Mouse (Mus musculus): Measurements from ENCODE around the gene Mfsd11. TPM values are rescaled to one million over a fixed set of nuclear protein-coding genes. Genes with fewer than 3 reads are reported as not detected.
"Not testable (repeated sequence)": the region's sequence is repeated elsewhere in the genome, so short reads cannot be mapped to it uniquely, and the experiment has no call there.

The Mfsd11 gene
- polyA plus RNA-seq, 1 experiment: 33.0 TPM

DNA sequence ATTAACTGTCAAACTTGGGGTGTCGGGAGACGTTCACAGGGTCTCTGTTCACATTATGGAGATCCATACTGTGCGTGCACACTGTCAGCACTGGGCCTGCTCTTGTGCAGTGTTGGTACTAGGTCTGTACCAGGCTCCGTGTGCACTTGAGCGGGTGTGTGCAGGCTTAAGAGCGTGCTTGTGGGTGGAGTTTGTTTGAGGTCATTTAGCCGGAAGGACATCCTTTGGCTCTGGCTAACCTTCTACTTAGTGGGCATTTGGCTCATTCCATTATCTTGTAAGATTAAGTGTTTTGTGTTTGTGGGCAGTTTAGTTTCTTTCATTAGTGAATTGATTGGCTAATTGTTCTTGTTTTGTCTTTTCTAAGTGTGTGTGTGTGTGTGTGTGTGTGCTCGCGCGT is 30.2 kb downstream of the Mfsd11 start:
- Histone ChIP-seq H3K4me3 (replicated peaks; ENCODE audit: insufficient read depth, low read depth, low read length) (no peak overlapping the region), H3K27me3 (ENCODE audit: control insufficient read depth, insufficient read depth, low read length) (no peaks in the 10 kb centered on the region), H3K27ac (ENCODE audit: insufficient read depth, low read length) (no peak overlapping the region), H3K4me1 (ENCODE audit: control insufficient read depth, insufficient read depth, low read length) (peaks cover 3% of the 10 kb centered on the region; the same call in 1 of the 2 replicates)
- TF ChIP-seq POLR2A (IDR thresholded peaks at IDR 0.05; ENCODE audit: borderline replicate concordance, insufficient read depth, low read length) (no peak), CTCF (IDR thresholded peaks at IDR 0.05; ENCODE audit: borderline replicate concordance, insufficient read depth, low read depth, low read length) (no peak)
- DNase-seq: no peak
- WGBS: 91% methylated on average over 10 of the region's 10 CpGs

DNA sequence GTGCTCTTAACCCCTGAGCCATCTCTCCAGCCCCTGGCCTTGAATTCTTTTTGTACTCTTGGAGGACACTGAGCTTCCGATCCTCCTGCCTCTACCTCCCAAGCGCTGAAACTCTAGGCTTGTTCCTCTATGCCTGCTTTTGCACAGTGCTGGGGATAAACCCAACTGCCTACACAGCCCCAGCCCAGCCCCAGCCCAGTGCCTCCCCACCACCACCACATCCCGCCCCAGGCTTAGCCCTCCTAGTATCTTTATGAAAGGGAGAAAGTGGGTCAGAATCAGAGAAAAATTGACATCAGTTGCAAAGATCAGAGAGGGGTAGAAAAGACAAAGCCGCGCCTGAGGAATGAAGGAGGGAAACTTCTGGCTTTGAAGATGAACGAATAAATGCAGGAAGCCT is 31.8 kb downstream of the Mfsd11 start:
- WGBS: 91% methylated on average over 6 of the region's 6 CpGs
- Histone ChIP-seq H3K27me3 (ENCODE audit: control insufficient read depth, insufficient read depth, low read length) (no peaks in the 10 kb centered on the region), H3K4me1 (ENCODE audit: control insufficient read depth, insufficient read depth, low read length) (no peaks in the 10 kb centered on the region), H3K27ac (ENCODE audit: insufficient read depth, low read length) (no peak overlapping the region), H3K4me3 (replicated peaks; ENCODE audit: insufficient read depth, low read depth, low read length) (no peak overlapping the region)
- no peak for DNase-seq
- TF ChIP-seq CTCF (IDR thresholded peaks at IDR 0.05; ENCODE audit: borderline replicate concordance, insufficient read depth, low read depth, low read length) (no peak), POLR2A (IDR thresholded peaks at IDR 0.05; ENCODE audit: borderline replicate concordance, insufficient read depth, low read length) (no peak)

DNA sequence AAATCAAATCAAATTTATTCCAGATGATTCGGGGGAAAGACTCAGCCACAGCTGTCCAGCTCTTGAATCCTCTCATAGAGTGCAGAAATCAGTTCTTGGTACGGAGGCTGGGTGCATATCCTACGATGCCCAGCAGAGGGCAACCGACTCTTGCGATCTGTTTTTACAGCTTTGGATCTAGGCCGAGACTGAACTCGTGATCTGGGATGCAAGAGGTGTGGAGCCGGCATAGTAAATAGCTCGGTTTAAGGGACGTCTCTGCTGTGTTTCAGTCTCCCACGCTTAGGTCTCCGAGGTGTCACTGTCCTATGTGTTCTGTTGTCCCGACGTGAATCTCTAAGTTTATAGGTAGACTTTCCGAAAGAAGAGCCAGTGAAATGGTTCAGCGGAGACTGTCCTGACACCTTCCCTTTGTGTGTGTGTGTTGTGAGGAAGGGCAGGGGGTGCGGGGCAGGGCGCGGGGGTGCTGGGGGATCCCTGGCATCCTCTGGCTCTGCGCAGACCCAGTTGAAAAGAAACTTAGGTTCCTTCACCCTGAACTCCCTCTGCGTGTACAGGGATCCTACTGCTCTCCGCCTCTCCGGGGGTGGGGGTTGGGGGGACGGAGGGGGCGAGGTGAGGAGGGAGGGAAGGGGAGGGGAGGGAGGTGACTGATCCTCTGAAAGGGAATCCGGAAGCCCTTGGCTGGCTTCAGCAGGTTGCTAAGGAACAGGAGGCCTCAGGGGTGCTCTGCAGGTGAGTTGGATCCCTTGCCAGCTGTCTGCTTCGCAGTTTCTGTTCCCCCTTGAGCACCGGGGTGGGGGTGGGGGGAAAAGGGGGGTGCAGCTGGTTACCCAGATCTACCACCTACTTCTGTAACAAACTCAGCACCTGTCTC is 33.3 kb downstream of the Mfsd11 start:
- DNase-seq: peak; percentile 77 to 78
- no peak overlapping the region for H3K27ac ChIP-seq (ENCODE audit: insufficient read depth, low read length)
- peak; percentile 85 for TF ChIP-seq CTCF (IDR thresholded peaks at IDR 0.05; ENCODE audit: borderline replicate concordance, insufficient read depth, low read depth, low read length)
- TF ChIP-seq POLR2A (IDR thresholded peaks at IDR 0.05; ENCODE audit: borderline replicate concordance, insufficient read depth, low read length): no peak
- H3K4me3 ChIP-seq (replicated peaks; ENCODE audit: insufficient read depth, low read depth, low read length): peak overlapping the region; percentile 73
- H3K27me3 ChIP-seq (ENCODE audit: control insufficient read depth, insufficient read depth, low read length): no peaks in the 10 kb centered on the region
- WGBS: 5% methylated on average over 28 of the region's 28 CpGs
- no peaks in the 10 kb centered on the region for H3K4me1 ChIP-seq (ENCODE audit: control insufficient read depth, insufficient read depth, low read length)

DNA sequence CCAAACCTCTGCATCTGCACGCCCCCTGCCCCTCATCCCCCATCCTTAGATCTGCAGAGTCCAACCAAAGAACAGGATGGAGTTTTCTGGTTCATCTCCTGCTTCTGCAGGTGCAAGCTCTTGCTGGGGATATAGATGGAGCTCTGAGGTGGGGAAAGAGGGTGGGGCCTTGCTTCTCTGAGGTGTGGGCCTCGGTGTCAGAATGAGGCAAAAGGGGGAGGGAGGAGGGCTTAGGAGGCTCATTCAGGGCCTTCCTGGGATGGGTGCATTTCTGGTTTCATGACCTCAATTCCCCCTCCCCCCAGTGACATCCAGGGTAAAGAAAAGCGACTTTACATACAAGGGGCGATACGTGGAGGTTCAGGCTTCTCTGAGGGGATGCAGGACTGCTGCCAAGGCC is 34.9 kb downstream of the Mfsd11 start:
- WGBS: 76% methylated on average over 5 of the region's 5 CpGs

DNA sequence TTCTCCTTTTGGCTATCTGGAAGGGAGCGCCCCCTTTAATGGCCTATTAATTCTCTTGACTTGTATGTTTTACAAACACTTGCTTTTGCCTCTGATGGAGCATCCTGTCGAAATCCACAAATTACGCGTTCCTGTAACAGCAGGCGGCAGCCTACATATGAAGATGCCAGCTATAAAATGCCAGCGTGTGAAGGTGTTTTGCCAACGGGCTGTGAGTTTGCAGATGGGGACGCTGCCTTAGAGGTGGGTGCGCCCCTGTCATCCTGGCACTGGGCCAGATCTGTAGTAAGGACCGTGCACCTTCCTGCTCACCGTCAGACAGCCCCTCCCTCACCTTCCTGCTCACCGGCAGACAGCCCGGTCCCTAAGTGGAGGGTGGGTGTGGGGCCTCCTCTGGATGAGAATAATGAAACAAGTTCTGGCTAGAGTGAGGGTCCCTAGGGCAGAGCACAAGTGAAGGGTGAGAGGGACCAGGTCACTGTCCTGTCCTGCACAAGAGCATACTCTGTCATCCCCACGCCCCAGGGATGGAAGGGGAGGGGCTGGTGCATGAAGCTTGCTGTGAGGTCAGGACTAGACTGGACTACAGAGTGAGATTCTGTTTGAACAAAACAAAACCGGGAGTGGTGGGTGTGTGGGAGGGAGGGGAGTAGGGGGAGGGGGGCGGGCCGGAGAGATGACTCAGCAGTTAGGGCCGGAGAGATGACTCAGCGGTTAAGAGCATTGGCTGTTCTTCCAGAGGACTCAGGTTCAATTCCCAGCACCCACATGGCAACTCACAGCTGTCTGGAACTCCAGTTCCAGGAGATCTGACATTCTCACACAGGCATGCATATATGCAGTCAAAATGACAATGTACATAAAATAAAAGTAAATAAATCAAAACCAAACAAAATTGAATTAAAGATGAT is 41.5 kb downstream of the Mfsd11 start:
- TF ChIP-seq CTCF (IDR thresholded peaks at IDR 0.05; ENCODE audit: borderline replicate concordance, insufficient read depth, low read depth, low read length) (no peak), POLR2A (IDR thresholded peaks at IDR 0.05; ENCODE audit: borderline replicate concordance, insufficient read depth, low read length) (no peak)
- Histone ChIP-seq H3K4me1 (ENCODE audit: control insufficient read depth, insufficient read depth, low read length) (no peaks in the 10 kb centered on the region; the same call in 1 of the 2 replicates), H3K4me3 (replicated peaks; ENCODE audit: insufficient read depth, low read depth, low read length) (no peak overlapping the region), H3K27me3 (ENCODE audit: control insufficient read depth, insufficient read depth, low read length) (no peaks in the 10 kb centered on the region), H3K27ac (ENCODE audit: insufficient read depth, low read length) (no peak overlapping the region)
- 52% methylated on average over 19 of the region's 19 CpGs for WGBS
- DNase-seq: no peak

More for the DNA sequence above, 34.9 kb downstream of the Mfsd11 start:
- no peaks in the 10 kb centered on the region for H3K27me3 ChIP-seq (ENCODE audit: control insufficient read depth, insufficient read depth, low read length)
- no peak overlapping the region for H3K27ac ChIP-seq (ENCODE audit: insufficient read depth, low read length)
- H3K4me1 ChIP-seq (ENCODE audit: control insufficient read depth, insufficient read depth, low read length): no peaks in the 10 kb centered on the region; the same call in 1 of the 2 replicates
- TF ChIP-seq POLR2A (IDR thresholded peaks at IDR 0.05; ENCODE audit: borderline replicate concordance, insufficient read depth, low read length) (no peak), CTCF (IDR thresholded peaks at IDR 0.05; ENCODE audit: borderline replicate concordance, insufficient read depth, low read depth, low read length) (no peak)
- H3K4me3 ChIP-seq (replicated peaks; ENCODE audit: insufficient read depth, low read depth, low read length): no peak overlapping the region
- DNase-seq: no peak

DNA sequence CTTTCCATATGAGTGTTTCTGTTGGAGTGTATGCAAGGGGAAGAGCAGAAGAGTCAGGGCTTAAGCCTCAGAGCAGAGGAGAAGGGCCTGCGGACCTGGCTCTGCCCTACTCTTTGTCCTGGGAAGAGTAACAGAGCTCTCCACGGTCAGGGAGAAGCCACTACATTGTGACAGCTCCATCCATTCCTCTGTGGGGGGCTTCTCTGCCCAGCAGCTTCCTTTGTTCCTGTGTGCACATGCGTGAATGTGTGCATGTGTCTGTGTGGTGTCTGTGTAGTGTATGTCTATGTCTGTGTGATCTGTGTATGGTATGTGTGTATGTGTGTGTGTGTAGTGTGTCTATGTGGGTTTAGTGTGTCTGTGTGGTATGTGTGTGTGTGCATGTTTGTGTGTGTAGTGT is 43.2 kb downstream of the Mfsd11 start:
- Histone ChIP-seq H3K27ac (ENCODE audit: insufficient read depth, low read length) (no peak overlapping the region), H3K27me3 (ENCODE audit: control insufficient read depth, insufficient read depth, low read length) (no peaks in the 10 kb centered on the region), H3K4me3 (replicated peaks; ENCODE audit: insufficient read depth, low read depth, low read length) (no peak overlapping the region), H3K4me1 (ENCODE audit: control insufficient read depth, insufficient read depth, low read length) (no peaks in the 10 kb centered on the region; the same call in 1 of the 2 replicates)
- 49% methylated on average over 3 of the region's 3 CpGs for WGBS
- DNase-seq: no peak
- TF ChIP-seq POLR2A (IDR thresholded peaks at IDR 0.05; ENCODE audit: borderline replicate concordance, insufficient read depth, low read length) (no peak), CTCF (IDR thresholded peaks at IDR 0.05; ENCODE audit: borderline replicate concordance, insufficient read depth, low read depth, low read length) (no peak)

DNA sequence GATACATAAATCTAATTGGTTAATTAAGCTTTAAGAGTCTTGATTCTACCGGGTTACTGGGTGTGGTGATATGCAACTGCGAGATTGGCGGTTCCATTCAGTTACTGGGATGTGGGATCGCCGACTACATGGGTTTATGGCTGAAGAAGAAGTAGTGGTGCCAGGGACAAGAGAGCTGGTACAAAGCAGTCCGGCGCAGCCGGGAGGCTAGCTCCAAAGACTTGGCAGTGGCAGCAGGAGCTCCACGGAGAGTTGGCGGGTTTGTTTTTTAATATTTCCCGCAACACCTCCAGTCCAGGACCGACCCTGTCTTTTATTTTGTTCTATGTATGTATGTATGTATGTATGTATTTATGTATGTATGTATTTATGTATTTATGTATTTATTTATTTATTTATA is 47.0 kb downstream of the Mfsd11 start:
- no peak for DNase-seq
- H3K4me3 ChIP-seq (replicated peaks; ENCODE audit: insufficient read depth, low read depth, low read length): no peak overlapping the region
- WGBS: 47% methylated on average over 12 of the region's 12 CpGs
- no peak overlapping the region for H3K27ac ChIP-seq (ENCODE audit: insufficient read depth, low read length)
- no peaks in the 10 kb centered on the region for H3K27me3 ChIP-seq (ENCODE audit: control insufficient read depth, insufficient read depth, low read length)
- H3K4me1 ChIP-seq (ENCODE audit: control insufficient read depth, insufficient read depth, low read length): no peaks in the 10 kb centered on the region
- TF ChIP-seq CTCF (IDR thresholded peaks at IDR 0.05; ENCODE audit: borderline replicate concordance, insufficient read depth, low read depth, low read length) (no peak), POLR2A (IDR thresholded peaks at IDR 0.05; ENCODE audit: borderline replicate concordance, insufficient read depth, low read length) (no peak)

DNA sequence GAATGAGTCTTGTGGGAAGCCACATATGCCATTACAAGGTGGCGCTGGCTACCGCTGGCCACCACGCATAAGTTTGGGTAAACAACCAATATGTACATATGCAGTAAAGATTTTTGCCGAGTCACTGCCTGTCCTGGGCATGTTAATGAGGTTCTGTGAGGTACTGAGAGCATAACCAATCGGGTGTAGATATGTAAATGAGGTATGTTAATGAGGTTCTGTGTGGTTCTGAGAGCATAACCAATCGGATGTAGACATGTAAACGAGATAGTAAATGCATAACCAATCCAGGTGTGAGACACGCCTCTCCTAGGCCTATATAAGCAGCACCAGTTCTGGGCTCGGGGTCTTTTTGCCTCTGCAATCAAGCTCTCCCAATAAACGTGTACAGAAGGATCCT is 50.3 kb downstream of the Mfsd11 start:
- not testable (repeated sequence) for H3K27me3 ChIP-seq (ENCODE audit: control insufficient read depth, insufficient read depth, low read length); H3K4me1 ChIP-seq (ENCODE audit: control insufficient read depth, insufficient read depth, low read length); DNase-seq; H3K4me3 ChIP-seq (replicated peaks; ENCODE audit: insufficient read depth, low read depth, low read length); H3K27ac ChIP-seq (ENCODE audit: insufficient read depth, low read length)
- WGBS: 84% methylated on average over 10 of the region's 10 CpGs
